Mouse (Mus musculus) midbrain, embryonic 16.5 days (tissue): ENCODE measurements at regions not wholly inside any gene's neighbourhood (a gene's known extent, or its start where the extent isn't known, plus 50 kb on each side); places are given as distances from the start of the nearest gene placed in this dataset.

Experiments
- ATAC-seq: fragments of 200-750 bp; cut with Nextera tagmentation; 2 replicates; pipeline ENCODE4 v1.8.0; 2017; ENCODE audit warnings: moderate TSS enrichment
- H3K27ac ChIP-seq: fragments of 300-500 bp; sonication (generic); 2 replicates; pipeline ENCODE4 v1.5.1; 2014; ENCODE audit warnings: mild to moderate bottlenecking, low read length, mixed read lengths
- H3K27me3 ChIP-seq: fragments of 300-500 bp; sonication (generic); 2 replicates; pipeline ENCODE4 v1.6.1; 2014; ENCODE audit warnings: low read depth, low read length, mixed read lengths; ENCODE audit not compliant: control insufficient read depth, insufficient read depth
- H3K36me3 ChIP-seq: fragments of 300-500 bp; sonication (generic); 2 replicates; pipeline ENCODE4 v1.6.1; 2014; ENCODE audit warnings: mild to moderate bottlenecking, low read length, moderate library complexity, mixed read lengths; ENCODE audit not compliant: control insufficient read depth, insufficient read depth
- H3K4me1 ChIP-seq: fragments of 300-500 bp; sonication (generic); 2 replicates; pipeline ENCODE4 v1.6.1; 2014; ENCODE audit warnings: mild to moderate bottlenecking, low read length, mixed read lengths; ENCODE audit not compliant: control insufficient read depth, insufficient read depth
- H3K4me2 ChIP-seq: fragments of 300-500 bp; sonication (generic); 2 replicates; pipeline ENCODE4 v1.6.1; 2014; ENCODE audit warnings: mild to moderate bottlenecking, low read length, mixed read lengths
- H3K4me3 ChIP-seq: fragments of 300-500 bp; sonication (generic); 2 replicates; pipeline ENCODE4 v1.5.1; 2014; ENCODE audit warnings: low read depth, mild to moderate bottlenecking, low read length, moderate library complexity, mixed read lengths
- H3K9ac ChIP-seq: fragments of 300-500 bp; sonication (generic); 2 replicates; pipeline ENCODE4 v1.6.1; 2014; ENCODE audit warnings: low read depth, low read length, mixed read lengths
- H3K9me3 ChIP-seq: fragments of 300-500 bp; sonication (generic); replicated peaks from 2 replicates; pipeline ENCODE4 v1.6.1; 2014; ENCODE audit warnings: mild to moderate bottlenecking, low read length, mixed read lengths; ENCODE audit not compliant: control insufficient read depth, poor library complexity, severe bottlenecking
- WGBS: fragments of 180-500 bp; shearing (Covaris S2); extraction: QIAGEN DNeasy Blood & Tissue Kit; methylation state at CpG from one replicate; pipeline ENCODE4 v1.1.7; 2014; 5-methylcytosine and 5-hydroxymethylcytosine counted together

DNA sequence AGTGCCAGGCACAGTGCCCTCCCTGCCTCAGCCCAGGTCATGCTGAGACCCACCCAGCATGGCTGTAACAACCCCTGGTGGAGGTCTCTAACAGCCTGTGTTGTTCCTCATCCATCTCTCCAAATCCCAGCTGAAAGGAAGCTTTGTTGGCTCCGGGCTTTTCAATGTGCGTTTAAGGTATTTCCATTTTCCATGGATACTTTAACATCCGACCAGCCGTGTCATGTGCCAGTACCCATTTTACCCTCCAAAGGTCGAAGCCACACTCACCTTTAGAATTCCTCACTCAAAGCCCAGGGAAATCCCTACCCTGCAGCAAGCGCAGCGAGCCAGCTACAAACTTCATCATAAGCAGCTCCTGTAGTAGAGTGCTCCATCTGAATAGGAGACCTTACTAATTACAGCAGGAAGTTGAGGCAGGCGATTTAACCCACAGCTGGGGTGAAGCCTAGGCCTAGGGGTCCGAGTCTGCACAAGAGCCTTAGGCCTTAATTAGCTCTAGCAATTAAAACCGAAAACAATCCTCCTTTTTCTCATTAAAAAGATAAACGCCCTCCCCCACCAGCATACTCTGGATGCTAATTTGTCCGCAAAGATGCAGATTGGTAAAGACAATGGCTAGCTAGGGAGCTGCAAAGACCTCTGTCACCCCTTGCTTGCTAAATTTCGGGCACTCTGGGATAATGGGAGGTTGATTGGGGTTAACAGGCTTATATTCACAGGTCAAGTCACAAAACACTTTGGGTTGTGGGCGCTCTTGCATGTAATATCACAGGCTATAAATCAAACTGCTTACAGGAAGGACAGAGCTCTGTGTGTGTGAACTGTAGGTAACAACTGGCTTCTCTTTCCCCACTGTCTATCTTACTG is 171.2 kb downstream of the Pmp22 start:
- Histone ChIP-seq H3K36me3 (no peaks in the 10 kb centered on the region), H3K27ac (no peak overlapping the region), H3K9ac (no peak overlapping the region), H3K4me1 (peaks cover 8% of the 10 kb centered on the region), H3K27me3 (no peaks in the 10 kb centered on the region), H3K4me3 (no peak overlapping the region), H3K9me3 (no peaks in the 10 kb centered on the region), H3K4me2 (no peak overlapping the region)
- ATAC-seq, result no peak
- 14% methylated on average over 14 of the region's 14 CpGs for WGBS

DNA sequence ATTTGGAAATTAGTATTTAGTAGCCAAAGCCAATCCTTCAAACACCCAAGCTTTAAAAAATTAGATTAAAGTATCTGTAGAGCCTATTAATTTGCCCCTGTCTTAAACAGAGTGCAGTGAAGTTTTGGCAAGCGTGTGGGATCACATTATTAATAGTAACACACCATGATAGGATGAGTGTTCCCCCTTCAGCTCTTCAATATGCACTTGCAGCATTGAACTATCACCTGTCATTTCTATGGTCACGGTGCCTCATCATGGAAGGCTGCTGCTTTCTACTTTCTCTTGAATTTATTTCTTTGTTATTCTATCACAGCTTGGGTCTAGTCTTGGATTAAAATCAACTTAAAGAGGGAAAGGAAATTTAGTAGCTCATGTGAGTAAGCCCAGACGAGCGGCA is 196.4 kb downstream of the Pmp22 start:
- no peaks in the 10 kb centered on the region for H3K27me3 ChIP-seq
- WGBS, result 62% methylated on average over 4 of the region's 4 CpGs
- H3K36me3 ChIP-seq, result no peaks in the 10 kb centered on the region
- no peaks in the 10 kb centered on the region for H3K9me3 ChIP-seq
- H3K27ac ChIP-seq, result no peak overlapping the region
- no peak overlapping the region for H3K4me2 ChIP-seq
- ATAC-seq, result no peak
- H3K9ac ChIP-seq, result no peak overlapping the region
- H3K4me1 ChIP-seq, result 0 out of 2 replicates have a peak, but pooled peaks cover 2% of the 10 kb centered on the region
- H3K4me3 ChIP-seq, result no peak overlapping the region

GRCm38 (mm10) chr11:63326864-63327263 is 198.1 kb downstream of the Pmp22 start:
- H3K4me3 ChIP-seq, result no peak overlapping the region
- no peak overlapping the region for H3K9ac ChIP-seq
- H3K27ac ChIP-seq, result no peak overlapping the region
- no peak overlapping the region for H3K4me2 ChIP-seq
- no peaks in the 10 kb centered on the region for H3K36me3 ChIP-seq
- H3K27me3 ChIP-seq, result no peaks in the 10 kb centered on the region
- 49% methylated on average over 5 of the region's 5 CpGs for WGBS
- no peaks in the 10 kb centered on the region for H3K9me3 ChIP-seq
- ATAC-seq, result no peak
- 0 out of 2 replicates have a peak, but pooled peaks cover 2% of the 10 kb centered on the region for H3K4me1 ChIP-seq

DNA sequence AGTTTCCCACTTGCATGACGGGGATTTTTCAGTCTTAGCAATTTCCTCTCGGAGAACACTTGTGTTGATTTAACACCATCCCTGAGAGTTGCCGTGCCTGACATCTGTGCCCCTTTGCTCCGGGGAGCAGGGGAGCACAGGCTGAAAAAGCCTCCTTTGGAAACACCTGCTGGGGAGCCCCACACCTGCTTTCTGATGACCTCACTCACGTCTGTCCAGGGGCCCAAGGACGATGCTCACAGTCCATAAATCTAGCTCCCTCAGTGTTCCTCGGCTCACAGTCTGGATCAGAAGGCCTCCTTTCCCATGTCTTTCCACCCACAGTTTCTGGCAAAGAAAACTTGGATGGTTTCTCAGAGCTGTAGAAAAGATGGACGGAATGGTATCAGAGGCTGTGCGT is 208.7 kb downstream of the Pmp22 start:
- 84% methylated on average over 9 of the region's 9 CpGs for whole genome bisulfite sequencing
- Histone ChIP-seq H3K27ac (no peak overlapping the region), H3K9ac (no peak overlapping the region)

DNA sequence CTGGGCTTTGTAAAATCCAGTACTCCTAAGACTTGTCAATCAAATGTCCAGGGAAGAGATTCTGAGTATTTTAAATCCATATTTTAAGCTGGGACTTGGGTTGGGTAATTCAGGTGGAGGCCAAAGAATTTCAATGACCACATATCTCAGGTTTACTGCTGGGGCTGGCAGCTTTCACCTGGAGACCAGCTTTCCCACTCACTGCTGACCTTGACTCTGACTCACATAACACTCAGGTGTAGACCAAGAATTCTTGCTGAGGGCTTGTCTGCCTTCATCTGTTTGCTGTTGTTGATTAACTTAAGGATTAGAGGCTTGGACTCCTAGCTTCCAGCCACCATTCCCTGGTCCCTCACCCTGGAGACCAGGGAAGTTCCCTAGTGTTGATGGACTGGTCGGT is 209.5 kb downstream of the Pmp22 start:
- Histone ChIP-seq H3K4me3 (no peak overlapping the region), H3K27ac (no peak overlapping the region), H3K4me1 (no peaks in the 10 kb centered on the region), H3K36me3 (no peaks in the 10 kb centered on the region), H3K27me3 (no peaks in the 10 kb centered on the region), H3K4me2 (no peak overlapping the region), H3K9me3 (no peaks in the 10 kb centered on the region), H3K9ac (no peak overlapping the region)
- no peak for ATAC-seq
- WGBS, result 88% methylated on average over 1 of the region's 1 CpGs

More for the DNA sequence above, 208.7 kb downstream of the Pmp22 start:
- Histone ChIP-seq H3K27me3 (no peaks in the 10 kb centered on the region), H3K4me2 (no peak overlapping the region), H3K9me3 (no peaks in the 10 kb centered on the region), H3K4me3 (no peak overlapping the region), H3K4me1 (no peaks in the 10 kb centered on the region), H3K36me3 (no peaks in the 10 kb centered on the region)
- ATAC-seq, result no peak

- H3K4me1 ChIP-seq, result peaks cover 4% of the 10 kb centered on the region; the same call in 1 of the 2 replicates
- ATAC-seq, result no peak
- H3K27ac ChIP-seq, result no peak overlapping the region
- H3K9me3 ChIP-seq, result no peaks in the 10 kb centered on the region
- H3K36me3 ChIP-seq, result no peaks in the 10 kb centered on the region
- H3K9ac ChIP-seq, result no peak overlapping the region
- H3K4me2 ChIP-seq, result no peak overlapping the region
- no peak overlapping the region for H3K4me3 ChIP-seq
- WGBS, result 86% methylated on average over 4 of the region's 4 CpGs
- H3K27me3 ChIP-seq, result no peaks in the 10 kb centered on the region
Measured at GRCm38 (mm10) chr11:63345653-63346052, 216.9 kb downstream of the Pmp22 start.

DNA sequence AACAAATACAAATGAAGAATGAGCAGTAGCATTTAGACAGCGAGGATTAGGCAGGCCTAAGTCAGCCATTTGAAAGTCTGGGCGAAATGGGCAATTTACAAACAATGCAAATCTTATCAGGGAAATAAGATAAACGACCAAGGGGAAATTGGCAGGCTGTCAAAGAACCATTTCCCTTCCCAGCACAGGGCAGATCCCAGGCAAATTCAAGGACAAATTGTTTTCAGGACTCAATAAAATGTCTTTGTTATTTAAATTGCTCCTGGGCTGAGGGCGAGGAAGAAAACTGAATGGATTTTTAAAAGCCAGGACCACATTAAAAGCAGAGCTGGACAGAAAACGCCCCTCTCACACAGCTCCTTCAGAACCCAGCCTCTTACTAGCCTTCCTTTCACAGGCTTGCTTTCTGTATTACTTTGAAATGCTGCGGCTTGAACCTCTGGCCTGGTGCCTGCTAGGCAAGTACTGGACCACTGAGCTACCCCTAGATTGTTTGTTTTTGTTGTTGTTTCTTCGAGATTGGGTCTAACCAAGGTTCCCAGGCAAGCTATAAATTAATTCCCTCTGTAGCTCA is 221.4 kb downstream of the Pmp22 start:
- Histone ChIP-seq H3K36me3 (no peaks in the 10 kb centered on the region), H3K27me3 (no peaks in the 10 kb centered on the region), H3K4me1 (peaks cover 4% of the 10 kb centered on the region; the same call in 1 of the 2 replicates), H3K9me3 (no peaks in the 10 kb centered on the region), H3K4me2 (no peak overlapping the region), H3K4me3 (no peak overlapping the region), H3K27ac (peak overlapping the region; percentile 38; the same call in 1 of the 2 replicates), H3K9ac (no peak overlapping the region)
- WGBS, result 15% methylated on average over 7 of the region's 7 CpGs
- ATAC-seq, result no peak

DNA sequence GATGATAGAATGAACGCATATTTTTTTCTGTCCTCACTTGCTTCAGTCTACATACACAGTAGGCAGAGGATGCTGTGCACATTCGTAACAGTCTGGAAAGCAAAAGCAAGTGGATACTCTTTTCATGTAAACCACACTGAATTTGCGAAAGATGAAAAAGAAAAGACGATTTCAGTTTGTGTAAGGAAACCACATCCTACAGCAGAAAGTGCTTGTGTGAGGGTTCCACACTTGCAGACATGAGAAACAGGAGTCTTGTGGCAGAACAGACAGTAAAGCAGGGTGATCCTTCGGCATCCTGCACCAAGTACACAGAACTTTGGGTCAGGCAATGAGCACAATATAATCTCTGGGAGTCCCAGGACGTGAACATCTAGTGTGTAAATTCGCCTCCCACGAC is 223.2 kb downstream of the Pmp22 start:
- no peak overlapping the region for H3K9ac ChIP-seq
- no peak for ATAC-seq
- no peak overlapping the region for H3K27ac ChIP-seq
- no peaks in the 10 kb centered on the region for H3K9me3 ChIP-seq
- no peaks in the 10 kb centered on the region for H3K36me3 ChIP-seq
- H3K4me3 ChIP-seq, result no peak overlapping the region
- H3K4me2 ChIP-seq, result no peak overlapping the region
- H3K4me1 ChIP-seq, result peaks cover 4% of the 10 kb centered on the region; the same call in 1 of the 2 replicates
- no peaks in the 10 kb centered on the region for H3K27me3 ChIP-seq
- WGBS, result 87% methylated on average over 8 of the region's 8 CpGs

GRCm38 (mm10) chr11:63352990-63353389 is 224.2 kb downstream of the Pmp22 start:
- H3K9me3 ChIP-seq, result no peaks in the 10 kb centered on the region
- no peaks in the 10 kb centered on the region for H3K27me3 ChIP-seq
- WGBS, result 87% methylated on average over 3 of the region's 3 CpGs
- no peak overlapping the region for H3K4me2 ChIP-seq
- H3K4me3 ChIP-seq, result no peak overlapping the region
- H3K36me3 ChIP-seq, result no peaks in the 10 kb centered on the region
- no peak overlapping the region for H3K27ac ChIP-seq
- peaks cover 4% of the 10 kb centered on the region; the same call in 1 of the 2 replicates for H3K4me1 ChIP-seq
- no peak for ATAC-seq
- no peak overlapping the region for H3K9ac ChIP-seq
